Mouse (Mus musculus) left cerebral cortex, adult 2 months (tissue): ENCODE measurements around the gene Cd177. TPM values are rescaled to one million over a fixed set of nuclear protein-coding genes. Genes with fewer than 3 reads are reported as not detected.
"Not testable (repeated sequence)": the region's sequence is repeated elsewhere in the genome, so short reads cannot be mapped to it uniquely, and the experiment has no call there.

ENCODE experiments used
- DNase-seq, 2 experiments: peaks; one replicate each; pipeline ENCODE4 v3.0.0; 2021 to 2022; ENCODE audit warnings: low spot score in 2 of 2, mixed read lengths in 1 of 2; ENCODE audit errors: extremely low spot score in 1 of 2
- H3K27ac ChIP-seq: fragments of 200-600 bp; 2 replicates; pipeline ENCODE4 v1.8.1; 2022
- H3K4me3 ChIP-seq: fragments of 200-600 bp; 2 replicates; pipeline ENCODE4 v1.8.1; 2022
- CTCF ChIP-seq: fragments of 200-600 bp; IDR thresholded peaks from 2 replicates; pipeline ENCODE4 v1.8.1; 2022; ENCODE audit warnings: antibody characterized with exemption, mild to moderate bottlenecking, moderate library complexity
- intact Hi-C: fragments of 180-260 bp; cut with DNase I; formaldehyde crosslinking; loops from one replicate; pipeline ENCODE4 v1.15.1; 2025
- long read RNA-seq, 2 experiments: library from polyadenylated mRNA; stranded (forward); transcript quantifications; one replicate each; pipeline ENCODE4 v2.0.0; 2021; ENCODE audit warnings: borderline mapping rate in 2 of 2
- total RNA-seq, 2 experiments: library from RNA; stranded (reverse); gene quantifications; 2 replicates each; pipeline ENCODE4 v1.2.3; 2021

The Cd177 gene
- total RNA-seq, result not detected
- long read RNA-seq, experiment 1, result 0 reads
- long read RNA-seq, experiment 2, result 0 reads

- intact Hi-C loops, result no loop called here
- H3K27ac ChIP-seq, result no peak within 1 kb of the TSS
- DNase-seq, result no peak
- H3K4me3 ChIP-seq, result no peak within 1 kb of the TSS
- TF ChIP-seq CTCF, result no peak
Observed at GRCm38 (mm10) chr7:24760211-24760610, at the start of gene Cd177. Gene Cd177, minus strand, starts transcription at chr7:24760311.

DNA sequence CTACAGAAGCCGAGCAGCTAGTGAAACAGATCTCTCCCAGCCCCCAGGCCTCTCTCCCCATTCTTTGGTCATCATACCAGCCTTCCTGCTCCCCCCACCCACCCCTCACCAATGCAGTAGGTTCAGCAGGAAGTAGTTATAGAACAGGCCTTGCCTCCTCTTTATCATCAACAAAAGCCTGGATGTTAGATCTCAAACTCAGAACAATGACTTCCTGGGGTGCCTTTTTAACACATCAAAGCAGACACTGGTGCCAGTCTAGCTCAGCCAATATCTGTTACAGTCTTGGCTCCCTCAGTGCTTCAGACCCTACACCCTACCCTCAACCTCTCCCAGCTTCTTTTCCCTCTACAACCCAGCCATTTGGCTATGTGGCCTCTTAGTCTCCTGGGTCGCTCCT, 48.9 kb upstream of the Cd177 start:
- DNase-seq, result no peak
- Histone ChIP-seq H3K4me3 (no peak overlapping the region), H3K27ac (no peak overlapping the region)
- intact Hi-C loops, result no loop called here
- TF ChIP-seq CTCF, result no peak

- no peak for DNase-seq
- Histone ChIP-seq H3K27ac (no peak overlapping the region), H3K4me3 (no peak overlapping the region)
- intact Hi-C loops, result no loop called here
- no peak for TF ChIP-seq CTCF
Observed at GRCm38 (mm10) chr7:24804826-24805225, 44.7 kb upstream of the Cd177 start.

DNA sequence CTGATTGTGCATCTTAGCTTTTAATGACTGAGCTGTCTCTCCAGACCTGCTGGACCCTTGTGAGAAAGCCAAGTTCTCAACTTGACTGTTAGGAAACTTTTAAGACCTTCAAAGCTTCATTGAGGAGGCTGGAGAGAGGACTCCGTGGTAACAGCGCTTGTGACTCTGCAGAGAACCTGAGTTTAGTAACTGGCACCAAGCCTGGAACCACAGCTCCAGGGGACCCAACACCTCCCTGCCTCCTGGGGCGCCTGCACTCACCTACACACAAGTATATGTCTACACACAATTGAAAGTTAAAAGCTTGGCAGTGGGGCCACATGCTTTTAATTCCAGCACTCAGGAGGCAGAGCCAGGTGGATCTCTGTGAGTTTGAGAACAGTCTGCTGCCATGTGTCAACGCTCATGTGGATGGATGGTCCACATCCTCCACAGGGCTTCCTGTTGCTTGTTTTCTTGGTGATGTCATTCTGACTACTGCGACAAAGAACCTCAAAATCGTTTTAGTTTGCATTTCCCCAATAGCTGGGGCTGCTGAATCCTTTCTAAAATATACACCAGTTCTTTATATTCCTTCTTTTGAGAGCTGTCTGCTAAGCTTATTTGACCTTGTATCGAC, 42.1 kb upstream of the Cd177 start:
- intact Hi-C loops, result no loop called here

GRCm38 (mm10) chr7:24797918-24798317, 37.8 kb upstream of the Cd177 start:
- no peak overlapping the region for H3K4me3 ChIP-seq
- H3K27ac ChIP-seq, result no peak overlapping the region
- DNase-seq, result no peak
- intact Hi-C loops, result no loop called here
- no peak for TF ChIP-seq CTCF

More for the DNA sequence above, 42.1 kb upstream of the Cd177 start:
- Histone ChIP-seq H3K4me3 (no peak overlapping the region), H3K27ac (no peak overlapping the region)
- DNase-seq, result no peak
- TF ChIP-seq CTCF, result no peak

DNA sequence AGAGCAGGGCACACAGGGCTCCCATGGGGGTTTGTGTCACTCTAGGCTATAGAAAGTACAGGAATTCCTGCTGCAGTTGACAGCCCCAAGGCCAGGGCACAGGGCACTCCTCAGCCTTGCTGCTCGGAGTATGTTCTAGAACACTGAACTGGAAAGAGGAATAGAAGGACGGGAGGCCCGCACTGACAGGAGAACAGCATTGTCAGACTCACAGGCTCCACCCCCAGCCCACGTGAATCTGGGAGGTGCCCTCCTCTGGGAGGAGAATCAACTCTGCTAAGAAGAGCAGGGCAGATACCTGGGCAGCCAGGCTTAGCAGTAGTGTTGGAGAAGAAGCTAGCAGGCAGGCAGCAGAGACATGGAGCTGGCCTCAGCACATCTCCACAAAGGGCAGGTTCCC, 16.8 kb upstream of the Cd177 start, which contains the start of gene Ceacam10:
TSS of gene Ceacam10 (plus strand) at position 289 of the 400 bp plus-strand sequence.
- not testable (repeated sequence) for H3K27ac ChIP-seq, H3K4me3 ChIP-seq, DNase-seq
- intact Hi-C loops, result loop anchor here (5.0 kb wide), 1 partner anchor 700 kb away; the partner anchor contains the start of gene Ceacam1

- TF ChIP-seq CTCF, result no peak; the same call in 1 of the 2 replicates
- intact Hi-C loops, result loop anchor here (5.0 kb wide), 1 partner anchor 701 kb away; the partner anchor contains the start of gene Ceacam1
Observed at GRCm38 (mm10) chr7:24776145-24776544, 16.0 kb upstream of the Cd177 start.

GRCm38 (mm10) chr7:24773942-24774535, 13.9 kb upstream of the Cd177 start:
- intact Hi-C loops, result no loop called here
- no peak for DNase-seq
- Histone ChIP-seq H3K4me3 (no peak overlapping the region), H3K27ac (no peak overlapping the region)
- TF ChIP-seq CTCF, result no peak

More at GRCm38 (mm10) chr7:24776145-24776544, 16.0 kb upstream of the Cd177 start:
- no peak for DNase-seq
- Histone ChIP-seq H3K27ac (no peak overlapping the region), H3K4me3 (no peak overlapping the region)

DNA sequence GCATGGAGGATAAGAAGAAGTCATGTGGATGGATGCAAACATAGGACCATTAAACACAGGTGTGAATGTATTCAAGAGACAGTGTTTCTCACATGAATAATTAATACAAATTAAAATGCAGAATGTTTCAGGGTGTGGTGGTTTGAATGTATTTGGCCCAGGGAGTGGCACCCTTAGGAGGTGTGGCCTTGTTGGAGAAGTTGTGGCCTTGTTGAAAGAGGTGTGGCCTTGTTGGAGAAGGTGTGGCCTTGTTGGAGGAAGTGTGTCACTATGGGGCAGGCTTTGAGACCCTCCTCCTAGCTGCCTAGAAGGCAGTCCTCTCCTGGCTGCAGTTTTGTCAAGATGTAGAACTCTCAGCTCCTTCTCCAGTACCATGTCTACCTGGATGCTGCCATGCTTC, 11.2 kb upstream of the Cd177 start:
- Histone ChIP-seq H3K27ac (no peak overlapping the region), H3K4me3 (no peak overlapping the region)
- DNase-seq, result no peak
- intact Hi-C loops, result no loop called here
- no peak for TF ChIP-seq CTCF

GRCm38 (mm10) chr7:24762574-24762973, 2.5 kb upstream of the Cd177 start:
- no peak overlapping the region for H3K27ac ChIP-seq
- no peak for DNase-seq
- H3K4me3 ChIP-seq, result no peak overlapping the region
- intact Hi-C loops, result no loop called here
- no peak for TF ChIP-seq CTCF

GRCm38 (mm10) chr7:24761161-24761560, 1.1 kb upstream of the Cd177 start:
- no peak overlapping the region for H3K4me3 ChIP-seq
- DNase-seq, result no peak
- no peak overlapping the region for H3K27ac ChIP-seq
- intact Hi-C loops, result no loop called here
- TF ChIP-seq CTCF, result no peak

GRCm38 (mm10) chr7:24758520-24758919, 1.6 kb downstream of the Cd177 start:
- DNase-seq, result no peak
- Histone ChIP-seq H3K27ac (no peak overlapping the region), H3K4me3 (no peak overlapping the region)
- intact Hi-C loops, result no loop called here
- TF ChIP-seq CTCF, result no peak

GRCm38 (mm10) chr7:24753476-24753875, 6.6 kb downstream of the Cd177 start:
- no peak for TF ChIP-seq CTCF
- intact Hi-C loops, result no loop called here
- no peak for DNase-seq
- no peak overlapping the region for H3K4me3 ChIP-seq
- no peak overlapping the region for H3K27ac ChIP-seq
